Mouse (Mus musculus) hindbrain, postnatal 0 days (tissue): ENCODE data around the gene Fbxl18. TPM values are rescaled to one million over a fixed set of nuclear protein-coding genes. Genes with fewer than 3 reads are reported as not detected.

Experiments used
- ATAC-seq: fragments of 200-750 bp; cut with Nextera tagmentation; 2 replicates; pipeline ENCODE4 v1.8.0; 2017; ENCODE audit warnings: mild to moderate bottlenecking, moderate TSS enrichment, moderate library complexity
- DNase-seq: peaks from one replicate; pipeline ENCODE4 v3.0.0-alpha.2; 2015; ENCODE audit warnings: low spot score
- H3K27ac ChIP-seq: fragments of 300-500 bp; sonication (generic); 2 replicates; pipeline ENCODE4 v1.5.1; 2014; ENCODE audit warnings: mild to moderate bottlenecking
- H3K27me3 ChIP-seq: fragments of 300-500 bp; sonication (generic); 2 replicates; pipeline ENCODE4 v1.6.1; 2014; ENCODE audit warnings: low read length, mixed read lengths; ENCODE audit not compliant: insufficient read depth
- H3K36me3 ChIP-seq: fragments of 300-500 bp; sonication (generic); 2 replicates; pipeline ENCODE4 v1.6.1; 2014; ENCODE audit warnings: low read length, mixed read lengths; ENCODE audit not compliant: insufficient read depth
- H3K4me1 ChIP-seq: fragments of 300-500 bp; sonication (generic); 2 replicates; pipeline ENCODE4 v1.6.1; 2014; ENCODE audit warnings: antibody characterized with exemption, low read length, mixed read lengths; ENCODE audit not compliant: insufficient read depth
- H3K4me2 ChIP-seq: fragments of 300-500 bp; sonication (generic); 2 replicates; pipeline ENCODE4 v1.6.1; 2014; ENCODE audit warnings: low read depth, mild to moderate bottlenecking, low read length, moderate library complexity, mixed read lengths
- H3K4me3 ChIP-seq: fragments of 300-500 bp; sonication (generic); 2 replicates; pipeline ENCODE4 v1.5.1; 2014; ENCODE audit warnings: low read length
- H3K9ac ChIP-seq: fragments of 300-500 bp; sonication (generic); replicated peaks from 2 replicates; pipeline ENCODE4 v1.6.1; 2014; ENCODE audit warnings: mild to moderate bottlenecking, low read length, moderate library complexity, mixed read lengths
- H3K9me3 ChIP-seq: fragments of 300-500 bp; sonication (generic); 2 replicates; pipeline ENCODE4 v1.6.1; 2016; ENCODE audit warnings: low read length, mixed read lengths
- CTCF ChIP-seq: IDR thresholded peaks from 2 replicates; pipeline ENCODE4 v1.5.1; 2016; ENCODE audit warnings: antibody characterized with exemption, control low read depth, low read depth
- WGBS: fragments of 180-500 bp; shearing (Covaris S2); extraction: QIAGEN DNeasy Blood & Tissue Kit; methylation state at CpG from one replicate; pipeline ENCODE4 v1.1.7; 2014; 5-methylcytosine and 5-hydroxymethylcytosine counted together
- polyA plus RNA-seq: library from polyadenylated mRNA; unstranded; fragments of >200 nt; fragmentation: Nextera tagmentation; extraction: Ambion mirVana; gene quantifications from 2 replicates; pipeline ENCODE4 v1.2.1, GENCODE M21; 2015
- total RNA-seq: library from RNA; depleted of rRNA; stranded (reverse); fragments of >200 nt; gene quantifications from 2 replicates; pipeline ENCODE4 v1.2.3, GENCODE M21; 2014

Gene Fbxl18
- total and polyA plus RNA-seq, 2 experiments from 2014 or later, result 31.4 to 68.6 TPM

DNA sequence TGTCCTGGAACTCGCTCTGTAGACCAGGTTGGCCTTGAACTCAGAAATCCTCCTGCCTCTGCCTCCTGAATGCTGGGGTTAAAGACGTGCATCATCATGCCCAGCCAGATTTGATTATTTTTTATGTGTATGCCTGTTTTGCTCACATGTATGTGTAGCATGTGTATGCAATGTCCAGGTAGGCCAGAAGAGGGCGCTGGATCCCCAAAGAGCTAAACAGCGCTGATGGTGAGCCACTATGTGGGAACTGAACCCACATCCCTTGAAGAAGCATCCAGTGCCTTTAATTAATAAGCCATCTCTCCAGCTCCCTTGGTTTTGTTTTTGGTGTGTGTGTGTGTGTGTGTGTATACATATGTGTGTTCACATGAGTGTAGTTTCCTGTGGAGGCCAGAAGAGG is 38.8 kb downstream of the Fbxl18 start:
- H3K36me3 ChIP-seq, result no peaks in the 10 kb centered on the region
- H3K27ac ChIP-seq, result no peak overlapping the region
- 79% methylated on average over 4 of the region's 4 CpGs for WGBS
- no peaks in the 10 kb centered on the region for H3K27me3 ChIP-seq
- H3K9me3 ChIP-seq, result no peaks in the 10 kb centered on the region
- no peak for DNase-seq
- no peak overlapping the region for H3K9ac ChIP-seq
- H3K4me3 ChIP-seq, result no peak overlapping the region
- no peak for ATAC-seq
- TF ChIP-seq CTCF, result peak; percentile 49
- no peak overlapping the region for H3K4me2 ChIP-seq
- H3K4me1 ChIP-seq, result no peaks in the 10 kb centered on the region

DNA sequence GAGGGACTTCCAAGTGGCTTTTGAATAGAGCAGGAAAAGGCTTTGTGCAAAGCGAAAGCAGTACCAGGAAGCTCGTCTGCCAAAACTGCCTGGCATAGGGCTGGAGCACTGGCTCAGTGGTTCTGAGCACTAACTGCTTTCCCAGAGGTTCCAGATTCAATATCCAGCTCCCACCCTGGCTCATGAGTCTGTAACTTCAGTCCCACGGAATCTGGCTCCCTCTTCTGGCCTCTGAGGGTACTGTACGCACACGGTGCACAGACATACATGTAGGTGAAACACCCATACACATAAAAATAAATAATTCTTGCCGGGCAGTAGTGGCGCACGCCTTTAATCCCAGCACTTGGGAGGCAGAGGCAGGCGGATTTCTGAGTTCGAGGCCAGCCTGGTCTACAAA is 40.3 kb downstream of the Fbxl18 start:
- peak; percentile 82 for TF ChIP-seq CTCF
- ATAC-seq (peak; percentile 55; the same call in 1 of the 2 replicates), DNase-seq (peak; percentile 88)
- no peaks in the 10 kb centered on the region for H3K4me1 ChIP-seq
- no peaks in the 10 kb centered on the region for H3K36me3 ChIP-seq
- no peak overlapping the region for H3K4me3 ChIP-seq
- WGBS, result 74% methylated on average over 10 of the region's 10 CpGs
- H3K27ac ChIP-seq, result no peak overlapping the region
- H3K4me2 ChIP-seq, result no peak overlapping the region
- no peaks in the 10 kb centered on the region for H3K27me3 ChIP-seq
- no peaks in the 10 kb centered on the region for H3K9me3 ChIP-seq
- no peak overlapping the region for H3K9ac ChIP-seq

DNA sequence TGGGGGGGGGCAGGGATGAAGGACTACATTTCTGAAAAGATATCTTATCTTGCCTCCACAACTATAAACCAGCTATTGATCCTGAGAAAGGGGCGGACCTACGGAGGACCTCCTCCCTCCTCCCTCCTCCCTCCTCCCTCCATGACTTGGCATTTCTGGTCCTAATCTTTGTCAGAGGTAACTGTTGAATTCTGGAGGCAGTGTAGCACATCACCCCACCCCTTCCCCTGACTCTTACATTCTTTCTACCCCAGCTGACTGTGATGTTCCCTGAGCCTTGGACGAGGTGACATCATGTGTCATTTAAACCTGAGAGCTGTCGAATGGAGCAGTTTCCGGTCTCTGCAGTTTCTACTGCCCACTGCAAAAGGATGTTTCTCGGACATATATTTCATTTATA is 41.6 kb downstream of the Fbxl18 start:
- Histone ChIP-seq H3K27ac (no peak overlapping the region), H3K36me3 (no peaks in the 10 kb centered on the region), H3K4me2 (no peak overlapping the region), H3K4me1 (no peaks in the 10 kb centered on the region), H3K9me3 (no peaks in the 10 kb centered on the region), H3K9ac (no peak overlapping the region), H3K4me3 (no peak overlapping the region), H3K27me3 (no peaks in the 10 kb centered on the region)
- DNase-seq, result no peak
- no peak for ATAC-seq
- TF ChIP-seq CTCF, result no peak
- 80% methylated on average over 6 of the region's 6 CpGs for WGBS

DNA sequence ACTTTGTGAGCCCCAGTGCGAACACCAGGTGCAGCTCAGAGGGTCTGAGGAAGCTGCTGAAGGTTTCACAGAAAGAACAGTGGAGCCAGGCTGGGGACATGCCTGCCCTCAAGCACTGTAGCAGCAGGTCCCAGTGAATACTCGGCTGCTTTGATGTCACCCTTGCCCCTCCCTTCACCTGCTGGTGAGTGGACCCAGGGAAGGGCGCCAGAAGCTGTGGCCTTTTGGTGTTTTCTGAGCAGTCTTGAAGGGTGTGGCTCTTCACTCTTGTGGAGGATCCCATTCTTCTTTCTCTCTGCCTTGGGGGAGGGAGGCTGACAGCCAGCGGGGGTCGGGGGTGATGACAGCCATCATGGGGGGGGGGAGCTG is 43.6 kb downstream of the Fbxl18 start:
- WGBS, result 65% methylated on average over 5 of the region's 5 CpGs
- H3K9ac ChIP-seq, result no peak overlapping the region
- H3K4me1 ChIP-seq, result no peaks in the 10 kb centered on the region
- no peak overlapping the region for H3K27ac ChIP-seq
- TF ChIP-seq CTCF, result no peak
- H3K27me3 ChIP-seq, result no peaks in the 10 kb centered on the region
- no peaks in the 10 kb centered on the region for H3K9me3 ChIP-seq
- H3K4me2 ChIP-seq, result no peak overlapping the region
- no peak for ATAC-seq
- no peak for DNase-seq
- H3K4me3 ChIP-seq, result no peak overlapping the region
- H3K36me3 ChIP-seq, result no peaks in the 10 kb centered on the region

DNA sequence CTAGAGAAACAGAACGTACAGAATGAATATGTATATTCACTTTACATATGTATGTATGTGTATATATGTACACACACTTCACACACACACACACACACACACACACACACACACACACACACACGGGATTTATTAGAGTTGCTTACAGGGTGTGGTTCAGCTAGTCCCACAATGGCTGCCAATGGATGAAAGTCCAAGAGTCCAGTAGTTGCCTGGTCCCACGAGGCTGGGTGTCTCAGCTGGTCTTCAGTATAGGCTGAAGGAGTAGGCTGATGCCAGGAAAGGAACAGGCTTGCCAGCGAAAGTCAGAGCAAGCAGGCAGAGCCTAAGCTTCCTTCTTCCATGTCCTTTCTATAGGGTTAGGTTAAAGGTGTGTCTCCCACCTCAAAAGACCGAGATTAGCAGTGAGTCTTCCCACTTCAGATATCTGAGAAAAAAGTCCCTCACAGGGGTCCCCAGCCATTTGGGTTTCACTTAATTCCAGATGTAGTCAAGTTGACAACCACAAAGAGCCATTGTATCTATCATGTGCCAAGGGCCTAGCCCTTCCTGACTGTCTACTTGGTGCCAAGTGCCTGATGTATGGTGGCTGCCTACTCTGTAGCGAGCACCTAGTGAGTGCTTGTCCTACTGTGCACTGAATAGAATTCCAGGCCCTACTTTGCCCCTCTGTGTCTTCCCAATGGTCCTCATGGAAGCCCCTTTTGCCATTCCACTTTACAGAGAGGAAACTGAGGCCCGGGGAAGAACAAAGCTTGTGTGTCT is 44.1 kb downstream of the Fbxl18 start:
- ATAC-seq (no peak), DNase-seq (no peak)
- no peak overlapping the region for H3K4me2 ChIP-seq
- WGBS, result 86% methylated on average over 7 of the region's 7 CpGs
- no peak overlapping the region for H3K9ac ChIP-seq
- H3K9me3 ChIP-seq, result no peaks in the 10 kb centered on the region
- no peaks in the 10 kb centered on the region for H3K36me3 ChIP-seq
- no peak for TF ChIP-seq CTCF
- no peaks in the 10 kb centered on the region for H3K4me1 ChIP-seq
- H3K27me3 ChIP-seq, result no peaks in the 10 kb centered on the region
- H3K27ac ChIP-seq, result no peak overlapping the region
- no peak overlapping the region for H3K4me3 ChIP-seq

DNA sequence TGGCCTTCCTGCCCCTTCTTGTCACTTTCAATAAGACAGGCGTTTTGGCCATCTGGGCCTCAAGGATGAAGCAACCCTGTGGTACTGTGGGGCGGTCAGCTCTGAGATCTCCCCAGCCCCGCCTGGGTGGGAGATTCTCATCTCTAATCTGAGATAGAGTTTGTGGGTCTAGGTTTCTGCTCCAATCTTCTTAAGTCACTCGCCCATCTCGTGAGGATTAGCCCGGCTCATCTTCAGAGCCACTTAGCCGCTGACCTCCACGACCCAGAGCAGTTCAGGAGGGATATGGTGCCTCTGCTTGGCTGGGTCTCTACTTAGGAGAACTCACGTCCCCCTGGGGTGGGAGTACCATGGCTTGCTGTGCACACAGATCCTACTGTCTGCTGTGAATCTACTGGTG is 44.7 kb downstream of the Fbxl18 start:
- H3K9me3 ChIP-seq, result no peaks in the 10 kb centered on the region
- no peak for DNase-seq
- H3K4me2 ChIP-seq, result no peak overlapping the region
- H3K27ac ChIP-seq, result no peak overlapping the region
- H3K4me1 ChIP-seq, result no peaks in the 10 kb centered on the region
- 81% methylated on average over 9 of the region's 9 CpGs for WGBS
- TF ChIP-seq CTCF, result no peak
- no peaks in the 10 kb centered on the region for H3K36me3 ChIP-seq
- no peaks in the 10 kb centered on the region for H3K27me3 ChIP-seq
- no peak overlapping the region for H3K4me3 ChIP-seq
- H3K9ac ChIP-seq, result no peak overlapping the region
- ATAC-seq, result no peak

DNA sequence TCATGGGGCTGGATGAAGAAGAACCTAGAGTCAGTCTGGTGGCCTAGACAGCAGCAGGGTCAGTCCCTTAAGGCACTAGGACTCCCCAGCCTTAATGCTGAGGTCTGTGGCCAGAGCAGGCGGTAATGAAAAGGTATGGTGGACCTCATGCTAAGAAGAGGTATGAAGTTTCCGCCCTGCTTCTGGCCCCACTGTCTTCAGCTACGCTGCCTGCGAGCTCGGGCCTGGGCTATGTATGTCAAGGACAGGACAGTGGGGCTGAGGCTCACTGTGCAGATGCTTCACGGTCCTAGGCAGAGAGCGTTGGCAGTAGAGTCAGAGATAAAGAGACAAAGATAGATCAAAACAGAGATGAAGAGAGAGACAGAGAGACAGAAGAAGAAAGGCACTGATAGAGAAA is 46.3 kb downstream of the Fbxl18 start:
- TF ChIP-seq CTCF, result no peak
- Histone ChIP-seq H3K36me3 (no peaks in the 10 kb centered on the region), H3K27me3 (no peaks in the 10 kb centered on the region), H3K4me2 (no peak overlapping the region), H3K27ac (no peak overlapping the region), H3K4me1 (no peaks in the 10 kb centered on the region), H3K4me3 (no peak overlapping the region), H3K9me3 (no peaks in the 10 kb centered on the region), H3K9ac (no peak overlapping the region)
- ATAC-seq (no peak), DNase-seq (no peak)
- WGBS, result 92% methylated on average over 7 of the region's 7 CpGs
